Mouse (Mus musculus) heart, embryonic 13.5 days (tissue): ENCODE measurements around the gene Tbc1d25. TPM values are rescaled to one million over a fixed set of nuclear protein-coding genes. Genes with fewer than 3 reads are reported as not detected.

ENCODE experiments used
- ATAC-seq: fragments of 200-750 bp; cut with Nextera tagmentation; 2 replicates; pipeline ENCODE4 v1.8.0; 2017; ENCODE audit warnings: moderate TSS enrichment; ENCODE audit not compliant: insufficient number of reproducible peaks, low FRiP score, low TSS enrichment; ENCODE audit errors: extremely low read depth
- H3K27ac ChIP-seq: fragments of 300-500 bp; sonication (generic); replicated peaks from 2 replicates; pipeline ENCODE4 v1.5.1; 2015; ENCODE audit warnings: moderate library complexity, mild to moderate bottlenecking, inconsistent platforms
- H3K27me3 ChIP-seq: fragments of 300-500 bp; sonication (generic); replicated peaks from 2 replicates; pipeline ENCODE4 v1.6.1; 2015; ENCODE audit warnings: mild to moderate bottlenecking, inconsistent platforms
- H3K36me3 ChIP-seq: fragments of 300-500 bp; sonication (generic); 2 replicates; pipeline ENCODE4 v1.6.1; 2015; ENCODE audit warnings: mild to moderate bottlenecking, inconsistent platforms
- H3K4me1 ChIP-seq: fragments of 300-500 bp; sonication (generic); 2 replicates; pipeline ENCODE4 v1.6.1; 2015; ENCODE audit warnings: inconsistent platforms
- H3K4me2 ChIP-seq: fragments of 300-500 bp; sonication (generic); 2 replicates; pipeline ENCODE4 v1.6.1; 2015; ENCODE audit warnings: inconsistent platforms, mild to moderate bottlenecking, moderate library complexity
- H3K4me3 ChIP-seq: fragments of 300-500 bp; sonication (generic); 2 replicates; pipeline ENCODE4 v1.5.1; 2015; ENCODE audit warnings: moderate library complexity, mild to moderate bottlenecking, inconsistent platforms
- H3K9ac ChIP-seq: fragments of 300-500 bp; sonication (generic); 2 replicates; pipeline ENCODE4 v1.6.1; 2015; ENCODE audit warnings: inconsistent platforms, mild to moderate bottlenecking, moderate library complexity
- H3K9me3 ChIP-seq: fragments of 300-500 bp; sonication (generic); 2 replicates; pipeline ENCODE4 v1.6.1; 2016; ENCODE audit warnings: inconsistent platforms
- WGBS: fragments of 180-500 bp; shearing (Covaris S2); methylation state at CpG from one replicate; pipeline ENCODE4 v1.1.7; 2015; ENCODE audit warnings: mixed read lengths; 5-methylcytosine and 5-hydroxymethylcytosine counted together
- polyA plus RNA-seq: library from polyadenylated mRNA; unstranded; fragments of >200 nt; fragmentation: Nextera tagmentation; extraction: Ambion mirVana; gene quantifications from 2 replicates; pipeline ENCODE4 v1.2.1, GENCODE M21; 2015

Gene Tbc1d25
- polyA plus RNA-seq, 1 experiment from 2014 or later, result 9.0 TPM

- no peak for ATAC-seq
- no peak overlapping the region for H3K4me3 ChIP-seq
- no peaks in the 10 kb centered on the region for H3K36me3 ChIP-seq
- no peaks in the 10 kb centered on the region for H3K27me3 ChIP-seq
- H3K9ac ChIP-seq, result no peak overlapping the region
- no peak overlapping the region for H3K4me2 ChIP-seq
- peaks cover 6% of the 10 kb centered on the region for H3K4me1 ChIP-seq
- no peak overlapping the region for H3K27ac ChIP-seq
- H3K9me3 ChIP-seq, result no peaks in the 10 kb centered on the region
- 74% methylated on average over 2 of the region's 2 CpGs for whole genome bisulfite sequencing
Observed at GRCm38 (mm10) chrX:8178871-8179270, 2.9 kb upstream of the Tbc1d25 start.

- Histone ChIP-seq H3K4me1 (peaks cover 6% of the 10 kb centered on the region), H3K27ac (no peak overlapping the region), H3K36me3 (peaks cover 13% of the 10 kb centered on the region), H3K4me2 (peak overlapping the region; percentile 69), H3K4me3 (peak overlapping the region; percentile 72), H3K27me3 (no peaks in the 10 kb centered on the region), H3K9me3 (no peaks in the 10 kb centered on the region), H3K9ac (peak overlapping the region; percentile 83)
- no peak for ATAC-seq
- WGBS, result 4% methylated on average over 4 of the region's 4 CpGs
Observed at GRCm38 (mm10) chrX:8175169-8175503, 845 bp downstream of the Tbc1d25 start.

GRCm38 (mm10) chrX:8167716-8168647, 8.0 kb downstream of the Tbc1d25 start:
- no peak overlapping the region for H3K9ac ChIP-seq
- no peaks in the 10 kb centered on the region for H3K27me3 ChIP-seq
- H3K4me2 ChIP-seq, result no peak overlapping the region
- no peak overlapping the region for H3K4me3 ChIP-seq
- no peaks in the 10 kb centered on the region for H3K4me1 ChIP-seq
- H3K27ac ChIP-seq, result no peak overlapping the region
- peaks cover 42% of the 10 kb centered on the region for H3K36me3 ChIP-seq
- 84% methylated on average over 9 of the region's 10 CpGs for WGBS
- no peak for ATAC-seq
- no peaks in the 10 kb centered on the region for H3K9me3 ChIP-seq

GRCm38 (mm10) chrX:8164471-8164870, 11.5 kb downstream of the Tbc1d25 start:
- no peak overlapping the region for H3K9ac ChIP-seq
- H3K36me3 ChIP-seq, result peaks cover 27% of the 10 kb centered on the region
- H3K4me3 ChIP-seq, result no peak overlapping the region
- no peak overlapping the region for H3K27ac ChIP-seq
- no peaks in the 10 kb centered on the region; the same call in 1 of the 2 replicates for H3K4me1 ChIP-seq
- no peaks in the 10 kb centered on the region for H3K27me3 ChIP-seq
- H3K9me3 ChIP-seq, result no peaks in the 10 kb centered on the region
- H3K4me2 ChIP-seq, result no peak overlapping the region
- ATAC-seq, result no peak
- 87% methylated on average over 4 of the region's 4 CpGs for WGBS

- Histone ChIP-seq H3K27me3 (no peaks in the 10 kb centered on the region), H3K4me1 (no peaks in the 10 kb centered on the region; the same call in 1 of the 2 replicates), H3K9ac (0 out of 2 replicates have a peak overlapping the region, but pooled peaks have one; percentile 40), H3K27ac (peak overlapping the region; percentile 36), H3K9me3 (no peaks in the 10 kb centered on the region), H3K4me3 (no peak overlapping the region), H3K4me2 (no peak overlapping the region), H3K36me3 (peaks cover 29% of the 10 kb centered on the region)
- WGBS, result 68% methylated on average over 5 of the region's 5 CpGs
- no peak for ATAC-seq
Observed at GRCm38 (mm10) chrX:8163076-8163475, 12.9 kb downstream of the Tbc1d25 start.

- Histone ChIP-seq H3K4me2 (peak within 1 kb of the TSS; percentile 78), H3K9me3 (no peaks in the 10 kb centered on the region), H3K4me1 (peaks cover 13% of the 10 kb centered on the region), H3K9ac (peak within 1 kb of the TSS; percentile 93), H3K4me3 (peak within 1 kb of the TSS; percentile 70), H3K36me3 (peaks cover 37% of the 10 kb centered on the region), H3K27me3 (no peaks in the 10 kb centered on the region), H3K27ac (peak within 1 kb of the TSS; percentile 98)
- 11% methylated on average over 63 of the region's 65 CpGs for WGBS
- ATAC-seq, result peak; percentile 86
Observed at GRCm38 (mm10) chrX:8145153-8145991, 30.6 kb downstream of the Tbc1d25 start, which contains the start of gene Rbm3. Gene Rbm3, minus strand, starts transcription at chrX:8145880.

- Histone ChIP-seq H3K36me3 (peaks cover 53% of the 10 kb centered on the region), H3K4me2 (peak overlapping the region; percentile 78), H3K9ac (peak overlapping the region; percentile 93), H3K27me3 (no peaks in the 10 kb centered on the region), H3K4me3 (peak overlapping the region; percentile 70), H3K9me3 (no peaks in the 10 kb centered on the region), H3K27ac (no peak overlapping the region), H3K4me1 (peaks cover 13% of the 10 kb centered on the region)
- no peak for ATAC-seq
- WGBS, result 75% methylated on average over 7 of the region's 7 CpGs
Observed at GRCm38 (mm10) chrX:8143750-8144149, 32.2 kb downstream of the Tbc1d25 start.

- no peak overlapping the region for H3K9ac ChIP-seq
- no peak overlapping the region for H3K4me3 ChIP-seq
- 62% methylated on average over 7 of the region's 7 CpGs for WGBS
- H3K9me3 ChIP-seq, result no peaks in the 10 kb centered on the region
- peaks cover 60% of the 10 kb centered on the region for H3K36me3 ChIP-seq
- H3K4me2 ChIP-seq, result peak overlapping the region; percentile 78; the same call in 1 of the 2 replicates
- no peak overlapping the region for H3K27ac ChIP-seq
- H3K27me3 ChIP-seq, result no peaks in the 10 kb centered on the region
- peaks cover 13% of the 10 kb centered on the region for H3K4me1 ChIP-seq
- no peak for ATAC-seq
Observed at GRCm38 (mm10) chrX:8142948-8143347, 33.0 kb downstream of the Tbc1d25 start.

- no peak overlapping the region for H3K27ac ChIP-seq
- ATAC-seq, result no peak
- H3K36me3 ChIP-seq, result peaks cover 70% of the 10 kb centered on the region
- H3K4me3 ChIP-seq, result no peak overlapping the region
- H3K9ac ChIP-seq, result no peak overlapping the region
- no peaks in the 10 kb centered on the region for H3K9me3 ChIP-seq
- peaks cover 13% of the 10 kb centered on the region for H3K4me1 ChIP-seq
- H3K4me2 ChIP-seq, result no peak overlapping the region
- H3K27me3 ChIP-seq, result no peaks in the 10 kb centered on the region
- WGBS, result 73% methylated on average over 3 of the region's 3 CpGs
Observed at GRCm38 (mm10) chrX:8141058-8141457, 34.9 kb downstream of the Tbc1d25 start.

- WGBS, result 89% methylated on average over 2 of the region's 2 CpGs
- peaks cover 13% of the 10 kb centered on the region for H3K4me1 ChIP-seq
- no peaks in the 10 kb centered on the region for H3K9me3 ChIP-seq
- H3K27ac ChIP-seq, result no peak overlapping the region
- peaks cover 70% of the 10 kb centered on the region for H3K36me3 ChIP-seq
- H3K4me2 ChIP-seq, result no peak overlapping the region
- no peak overlapping the region for H3K4me3 ChIP-seq
- no peak for ATAC-seq
- no peak overlapping the region for H3K9ac ChIP-seq
- H3K27me3 ChIP-seq, result no peaks in the 10 kb centered on the region
Observed at GRCm38 (mm10) chrX:8140446-8140845, 35.5 kb downstream of the Tbc1d25 start.

GRCm38 (mm10) chrX:8139480-8139879, 36.5 kb downstream of the Tbc1d25 start:
- H3K4me3 ChIP-seq, result no peak overlapping the region
- H3K36me3 ChIP-seq, result peaks cover 68% of the 10 kb centered on the region
- H3K27ac ChIP-seq, result no peak overlapping the region
- no peak for ATAC-seq
- no peak overlapping the region for H3K9ac ChIP-seq
- 48% methylated on average over 1 of the region's 1 CpGs for WGBS
- no peaks in the 10 kb centered on the region for H3K9me3 ChIP-seq
- H3K4me1 ChIP-seq, result peaks cover 13% of the 10 kb centered on the region
- H3K4me2 ChIP-seq, result no peak overlapping the region
- no peaks in the 10 kb centered on the region for H3K27me3 ChIP-seq
